Mouse (Mus musculus): Measurements from ENCODE around the gene Tas1r3. TPM values are rescaled to one million over a fixed set of nuclear protein-coding genes. Genes with fewer than 3 reads are reported as not detected.

The Tas1r3 gene
- polyA plus RNA-seq, 1 experiment from 2014 or later = 0.41 TPM

- under 1% methylated on average over 52 of the region's 52 CpGs for WGBS
- DNase-seq (ENCODE audit: low spot score) (peak; percentile 98), ATAC-seq (ENCODE audit: low FRiP score) (peak; percentile 86)
- H3K4me1 ChIP-seq (replicated peaks; ENCODE audit: control insufficient read depth, insufficient read depth, low read length) = peaks cover 41% of the 10 kb centered on the region
- H3K4me3 ChIP-seq (replicated peaks; ENCODE audit: low read length) = peak within 1 kb of the TSS; percentile 97
- peak within 1 kb of the TSS; percentile 92 for H3K9ac ChIP-seq
- peak within 1 kb of the TSS; percentile 99 for H3K27ac ChIP-seq
- no peaks in the 10 kb centered on the region for H3K27me3 ChIP-seq (ENCODE audit: control insufficient read depth, insufficient read depth, low read length)
- H3K36me3 ChIP-seq (replicated peaks; ENCODE audit: control insufficient read depth, insufficient read depth) = peaks cover 46% of the 10 kb centered on the region
- peak within 1 kb of the TSS; percentile 75 for H3K4me2 ChIP-seq (replicated peaks)
- no peaks in the 10 kb centered on the region for H3K9me3 ChIP-seq (ENCODE audit: control insufficient read depth, low read length)
These were observed 28.4 kb upstream of the Tas1r3 start, which contains the start of the genes Pusl1 and Acap3 for GRCm38 (mm10) chr4:155891551-155892001. Gene Pusl1, minus strand, starts transcription at chr4:155891781. Gene Acap3, plus strand, starts transcription at chr4:155891822.

GRCm38 (mm10) chr4:155891011-155891471, 27.9 kb upstream of the Tas1r3 start:
- Histone ChIP-seq H3K9me3 (ENCODE audit: control insufficient read depth, low read length) (no peaks in the 10 kb centered on the region), H3K27me3 (ENCODE audit: control insufficient read depth, insufficient read depth, low read length) (no peaks in the 10 kb centered on the region), H3K9ac (peak overlapping the region; percentile 92), H3K27ac (peak overlapping the region; percentile 99; the same call in 1 of the 2 replicates), H3K4me3 (replicated peaks; ENCODE audit: low read length) (peak overlapping the region; percentile 97), H3K4me2 (replicated peaks) (peak overlapping the region; percentile 75), H3K4me1 (replicated peaks; ENCODE audit: control insufficient read depth, insufficient read depth, low read length) (peaks cover 41% of the 10 kb centered on the region), H3K36me3 (replicated peaks; ENCODE audit: control insufficient read depth, insufficient read depth) (peaks cover 46% of the 10 kb centered on the region)
- DNase-seq (ENCODE audit: low spot score) = no peak
- under 1% methylated on average over 34 of the region's 34 CpGs for WGBS
- 0 out of 2 replicates have a peak, but pooled peaks have one; percentile 0 for ATAC-seq (ENCODE audit: low FRiP score)

GRCm38 (mm10) chr4:155889316-155889715, 26.2 kb upstream of the Tas1r3 start:
- Histone ChIP-seq H3K4me2 (replicated peaks) (no peak overlapping the region), H3K27ac (no peak overlapping the region), H3K9me3 (ENCODE audit: control insufficient read depth, low read length) (no peaks in the 10 kb centered on the region), H3K9ac (no peak overlapping the region; the same call in 1 of the 2 replicates), H3K4me1 (replicated peaks; ENCODE audit: control insufficient read depth, insufficient read depth, low read length) (peaks cover 27% of the 10 kb centered on the region), H3K36me3 (replicated peaks; ENCODE audit: control insufficient read depth, insufficient read depth) (peaks cover 58% of the 10 kb centered on the region), H3K27me3 (ENCODE audit: control insufficient read depth, insufficient read depth, low read length) (no peaks in the 10 kb centered on the region), H3K4me3 (replicated peaks; ENCODE audit: low read length) (no peak overlapping the region)
- 84% methylated on average over 5 of the region's 5 CpGs for WGBS
- DNase-seq (ENCODE audit: low spot score) (no peak), ATAC-seq (ENCODE audit: low FRiP score) (no peak)

GRCm38 (mm10) chr4:155888181-155888580, 25.0 kb upstream of the Tas1r3 start:
- 96% methylated on average over 9 of the region's 9 CpGs for WGBS
- no peaks in the 10 kb centered on the region for H3K9me3 ChIP-seq (ENCODE audit: control insufficient read depth, low read length)
- no peak for ATAC-seq (ENCODE audit: low FRiP score)
- H3K27ac ChIP-seq = no peak overlapping the region
- peaks cover 61% of the 10 kb centered on the region for H3K36me3 ChIP-seq (replicated peaks; ENCODE audit: control insufficient read depth, insufficient read depth)
- no peak for DNase-seq (ENCODE audit: low spot score)
- H3K4me3 ChIP-seq (replicated peaks; ENCODE audit: low read length) = no peak overlapping the region
- H3K27me3 ChIP-seq (ENCODE audit: control insufficient read depth, insufficient read depth, low read length) = no peaks in the 10 kb centered on the region
- H3K4me1 ChIP-seq (replicated peaks; ENCODE audit: control insufficient read depth, insufficient read depth, low read length) = peaks cover 16% of the 10 kb centered on the region
- no peak overlapping the region for H3K9ac ChIP-seq
- H3K4me2 ChIP-seq (replicated peaks) = no peak overlapping the region

GRCm38 (mm10) chr4:155887674-155888073, 24.5 kb upstream of the Tas1r3 start:
- DNase-seq (ENCODE audit: low spot score) = no peak

GRCm38 (mm10) chr4:155886330-155886729, 23.2 kb upstream of the Tas1r3 start:
- peaks cover 11% of the 10 kb centered on the region for H3K4me1 ChIP-seq (replicated peaks; ENCODE audit: control insufficient read depth, insufficient read depth, low read length)
- no peaks in the 10 kb centered on the region for H3K9me3 ChIP-seq (ENCODE audit: control insufficient read depth, low read length)
- ATAC-seq (ENCODE audit: low FRiP score) = no peak
- peaks cover 61% of the 10 kb centered on the region for H3K36me3 ChIP-seq (replicated peaks; ENCODE audit: control insufficient read depth, insufficient read depth)
- DNase-seq (ENCODE audit: low spot score) = no peak
- H3K27ac ChIP-seq = no peak overlapping the region
- whole genome bisulfite sequencing = 95% methylated on average over 5 of the region's 5 CpGs
- no peak overlapping the region for H3K4me2 ChIP-seq (replicated peaks)
- no peak overlapping the region for H3K4me3 ChIP-seq (replicated peaks; ENCODE audit: low read length)
- H3K27me3 ChIP-seq (ENCODE audit: control insufficient read depth, insufficient read depth, low read length) = no peaks in the 10 kb centered on the region
- no peak overlapping the region for H3K9ac ChIP-seq

More at GRCm38 (mm10) chr4:155887674-155888073, 24.5 kb upstream of the Tas1r3 start:
- peaks cover 11% of the 10 kb centered on the region for H3K4me1 ChIP-seq (replicated peaks; ENCODE audit: control insufficient read depth, insufficient read depth, low read length)
- no peaks in the 10 kb centered on the region for H3K9me3 ChIP-seq (ENCODE audit: control insufficient read depth, low read length)
- no peak overlapping the region for H3K9ac ChIP-seq
- no peak overlapping the region for H3K4me2 ChIP-seq (replicated peaks)
- H3K36me3 ChIP-seq (replicated peaks; ENCODE audit: control insufficient read depth, insufficient read depth) = peaks cover 61% of the 10 kb centered on the region
- WGBS = 85% methylated on average over 10 of the region's 10 CpGs
- ATAC-seq (ENCODE audit: low FRiP score) = no peak
- H3K27ac ChIP-seq = no peak overlapping the region
- H3K27me3 ChIP-seq (ENCODE audit: control insufficient read depth, insufficient read depth, low read length) = no peaks in the 10 kb centered on the region
- H3K4me3 ChIP-seq (replicated peaks; ENCODE audit: low read length) = no peak overlapping the region

- Histone ChIP-seq H3K9me3 (ENCODE audit: control insufficient read depth, low read length) (no peaks in the 10 kb centered on the region), H3K4me3 (replicated peaks; ENCODE audit: low read length) (no peak overlapping the region), H3K4me2 (replicated peaks) (no peak overlapping the region), H3K4me1 (replicated peaks; ENCODE audit: control insufficient read depth, insufficient read depth, low read length) (no peaks in the 10 kb centered on the region), H3K9ac (no peak overlapping the region), H3K27ac (no peak overlapping the region), H3K27me3 (ENCODE audit: control insufficient read depth, insufficient read depth, low read length) (no peaks in the 10 kb centered on the region), H3K36me3 (replicated peaks; ENCODE audit: control insufficient read depth, insufficient read depth) (peaks cover 48% of the 10 kb centered on the region)
- DNase-seq (ENCODE audit: low spot score) = no peak
- ATAC-seq (ENCODE audit: low FRiP score) = no peak
- 85% methylated on average over 3 of the region's 3 CpGs for WGBS
These were observed 20.4 kb upstream of the Tas1r3 start for GRCm38 (mm10) chr4:155883587-155883986.

- Histone ChIP-seq H3K36me3 (replicated peaks; ENCODE audit: control insufficient read depth, insufficient read depth) (peaks cover 47% of the 10 kb centered on the region), H3K27me3 (ENCODE audit: control insufficient read depth, insufficient read depth, low read length) (no peaks in the 10 kb centered on the region), H3K27ac (no peak overlapping the region), H3K4me2 (replicated peaks) (no peak overlapping the region), H3K9me3 (ENCODE audit: control insufficient read depth, low read length) (no peaks in the 10 kb centered on the region), H3K4me1 (replicated peaks; ENCODE audit: control insufficient read depth, insufficient read depth, low read length) (peaks cover 17% of the 10 kb centered on the region), H3K9ac (no peak overlapping the region), H3K4me3 (replicated peaks; ENCODE audit: low read length) (no peak overlapping the region)
- no peak for DNase-seq (ENCODE audit: low spot score)
- WGBS = 95% methylated on average over 7 of the region's 7 CpGs
- no peak for ATAC-seq (ENCODE audit: low FRiP score)
These were observed 8.2 kb upstream of the Tas1r3 start for GRCm38 (mm10) chr4:155871404-155871803.

- Histone ChIP-seq H3K4me3 (replicated peaks; ENCODE audit: low read length) (peak within 1 kb of the TSS; percentile 50), H3K9ac (peak within 1 kb of the TSS; percentile 72), H3K9me3 (ENCODE audit: control insufficient read depth, low read length) (no peaks in the 10 kb centered on the region), H3K4me1 (replicated peaks; ENCODE audit: control insufficient read depth, insufficient read depth, low read length) (peaks cover 17% of the 10 kb centered on the region), H3K4me2 (replicated peaks) (peak within 1 kb of the TSS; percentile 89), H3K27ac (peak within 1 kb of the TSS; percentile 77), H3K27me3 (ENCODE audit: control insufficient read depth, insufficient read depth, low read length) (no peaks in the 10 kb centered on the region), H3K36me3 (replicated peaks; ENCODE audit: control insufficient read depth, insufficient read depth) (peaks cover 46% of the 10 kb centered on the region)
- DNase-seq (ENCODE audit: low spot score) = peak; percentile 96
- WGBS = under 1% methylated on average over 59 of the region's 63 CpGs
- ATAC-seq (ENCODE audit: low FRiP score) = peak; percentile 96
These were observed 6.3 kb upstream of the Tas1r3 start, which contains the start of the genes Cptp and Ints11 for GRCm38 (mm10) chr4:155869317-155870033. Gene Cptp, minus strand, starts transcription at chr4:155869440. Gene Ints11, plus strand, starts transcription at chr4:155869546.

All from hindbrain, embryonic 14.5 days (tissue).